Mouse (Mus musculus) small intestine, adult 2 months (tissue): ENCODE data around the gene Eml1.

ENCODE experiments used
- CTCF ChIP-seq: fragments of 200-500 bp; IDR thresholded peaks from 2 replicates; pipeline ENCODE4 v1.5.1; 2012; ENCODE audit warnings: low read depth, mild to moderate bottlenecking, control low read depth, inconsistent platforms, low read length, moderate library complexity, mixed read lengths; ENCODE audit not compliant: insufficient replicate concordance, insufficient read length; ENCODE audit errors: extremely low read depth
- POLR2A ChIP-seq: fragments of 200-500 bp; IDR thresholded peaks from 2 replicates; pipeline ENCODE4 v1.6.1; 2012; ENCODE audit warnings: low read depth, mild to moderate bottlenecking, control low read depth, inconsistent platforms, low read length, moderate library complexity

DNA sequence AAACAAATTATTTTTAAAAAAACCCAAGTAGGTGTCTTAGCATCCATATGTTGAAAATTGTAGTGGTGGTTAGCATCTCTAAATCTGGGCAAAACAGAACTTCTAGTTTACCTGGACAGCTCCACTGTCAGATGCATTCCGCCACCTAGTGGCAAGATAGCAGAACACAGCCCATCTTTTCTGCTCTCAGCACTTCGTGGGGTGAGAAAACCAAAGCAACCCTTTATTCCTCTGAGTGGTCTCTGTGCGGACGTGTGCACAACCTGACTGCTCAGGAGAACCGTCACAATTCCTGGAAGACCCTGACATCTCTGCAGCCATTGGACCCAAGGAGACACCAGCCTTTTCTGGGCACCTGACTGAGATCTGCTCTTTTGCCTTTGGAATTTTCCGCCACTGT is 170.3 kb downstream of the Eml1 start:
- TF ChIP-seq CTCF (peak; percentile 66; the same call in 1 of the 2 replicates), POLR2A (no peak)
